Mouse (Mus musculus) heart, adult 2 months (tissue): ENCODE results near the gene Gm37240. TPM values are rescaled to one million over a fixed set of nuclear protein-coding genes. Genes with fewer than 3 reads are reported as not detected.
A peak's percentile ranks its signal among the peaks of the same experiment; 100 is the strongest.

Source experiments
- DNase-seq, 2 experiments: peaks; one replicate each; pipeline ENCODE4 v3.0.0; 2021
- H3K27ac ChIP-seq: fragments of 200-600 bp; 2 replicates; pipeline ENCODE4 v1.8.1; 2022
- H3K27me3 ChIP-seq: fragments of 200-500 bp; 2 replicates; pipeline ENCODE4 v1.6.1; 2012; ENCODE audit warnings: mild to moderate bottlenecking, low read length, inconsistent platforms, mixed read lengths; ENCODE audit not compliant: control insufficient read depth, insufficient read depth
- H3K36me3 ChIP-seq: fragments of 200-500 bp; 2 replicates; pipeline ENCODE4 v1.6.1; 2012; ENCODE audit warnings: low read length, inconsistent platforms; ENCODE audit not compliant: control insufficient read depth, insufficient read depth
- H3K4me1 ChIP-seq: fragments of 200-500 bp; 2 replicates; pipeline ENCODE4 v1.6.1; 2011; ENCODE audit warnings: low read length; ENCODE audit not compliant: control insufficient read depth, insufficient read depth
- H3K4me3 ChIP-seq: fragments of 200-600 bp; 2 replicates; pipeline ENCODE4 v1.8.1; 2022
- H3K79me2 ChIP-seq: fragments of 200-500 bp; replicated peaks from 2 replicates; pipeline ENCODE4 v1.6.1; 2012; ENCODE audit warnings: mild to moderate bottlenecking, inconsistent platforms, low read length, moderate library complexity, mixed read lengths; ENCODE audit not compliant: control insufficient read depth, insufficient read depth
- H3K9ac ChIP-seq: fragments of 200-500 bp; 2 replicates; pipeline ENCODE4 v1.6.1; 2012; ENCODE audit warnings: low read depth, mild to moderate bottlenecking, control low read depth, inconsistent platforms, low read length, mixed read lengths
- CTCF ChIP-seq: fragments of 200-600 bp; IDR thresholded peaks from 2 replicates; pipeline ENCODE4 v1.8.1; 2022; ENCODE audit warnings: antibody characterized with exemption, mild to moderate bottlenecking, moderate library complexity
- EP300 ChIP-seq: fragments of 200-500 bp; IDR thresholded peaks from 2 replicates; pipeline ENCODE4 v1.6.1; 2011; ENCODE audit warnings: low read depth, low read length, control low read depth; ENCODE audit not compliant: insufficient read depth
- POLR2A ChIP-seq: fragments of 200-500 bp; IDR thresholded peaks from 2 replicates; pipeline ENCODE4 v1.6.1; 2011; ENCODE audit warnings: mild to moderate bottlenecking, low read depth, low read length, control low read depth; ENCODE audit not compliant: insufficient read depth
- WGBS: fragments of 180-500 bp; shearing (Covaris S2); methylation state at CpG from one replicate; pipeline ENCODE4 v1.1.7; 2018; 5-methylcytosine and 5-hydroxymethylcytosine counted together
- intact Hi-C: fragments of 180-260 bp; cut with DNase I; formaldehyde crosslinking; loops from one replicate; pipeline ENCODE4 v1.15.1; 2025
- polyA plus RNA-seq: library from polyadenylated mRNA; depleted of rRNA; stranded (reverse); fragments of >200 nt; gene quantifications from 2 replicates; pipeline ENCODE4 v1.2.3, GENCODE M21; 2012
- total RNA-seq, 2 experiments: library from RNA; stranded (reverse); gene quantifications; 2 replicates each; pipeline ENCODE4 v1.2.3; 2021

Gene Gm37240
- total and polyA plus RNA-seq, 3 experiments = 25.0 to 45.3 (median 36.6) TPM

DNA sequence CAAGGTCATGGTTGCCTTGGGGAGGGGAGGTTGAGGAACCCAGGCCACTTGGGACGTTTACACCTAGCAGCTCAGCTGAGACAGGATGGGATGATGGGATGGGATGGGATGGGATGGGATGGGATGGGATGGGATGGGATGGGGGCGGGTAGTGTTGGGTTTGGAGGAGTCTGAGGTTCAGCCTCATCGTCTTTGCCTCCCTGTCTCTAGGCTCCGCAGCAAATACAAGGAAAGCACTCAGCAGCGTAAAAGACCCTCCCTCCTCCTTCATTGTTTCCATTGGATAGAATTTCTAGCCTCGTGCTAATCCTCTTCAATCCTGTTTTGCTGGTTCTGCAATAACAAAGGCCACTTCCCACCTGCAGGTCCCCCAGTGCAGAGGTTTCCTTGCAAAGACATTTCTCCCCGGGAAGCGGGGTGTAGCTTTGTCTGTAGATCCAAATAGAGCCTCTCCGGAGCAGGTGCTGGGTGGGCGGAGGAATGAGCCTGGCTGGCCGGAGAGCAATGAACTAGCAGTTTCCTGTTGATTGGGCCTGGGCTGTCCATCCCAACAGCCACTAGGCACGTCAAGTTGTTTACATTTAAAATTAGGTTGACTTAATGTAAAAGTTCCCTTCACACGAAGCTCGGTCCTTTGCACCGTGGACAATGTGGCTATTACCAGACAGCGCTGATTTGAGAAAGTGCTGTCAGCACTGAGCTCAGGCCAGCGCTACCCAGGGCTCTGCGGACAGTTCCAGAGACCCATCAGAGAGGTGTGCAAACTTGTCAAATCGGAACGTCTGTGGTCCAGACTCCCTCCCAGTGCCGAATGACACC lies 1221.9 kb downstream of the Gm37240 start:
- H3K4me3 ChIP-seq = peak overlapping the region; percentile 49
- no peaks in the 10 kb centered on the region for H3K27me3 ChIP-seq
- intact Hi-C loops = no loop called here
- no peak for DNase-seq
- peak overlapping the region; percentile 54; the same call in 1 of the 2 replicates for H3K9ac ChIP-seq
- no peak for TF ChIP-seq POLR2A
- no peak for TF ChIP-seq EP300
- TF ChIP-seq CTCF = no peak
- H3K79me2 ChIP-seq = no peaks in the 10 kb centered on the region
- peaks cover 4% of the 10 kb centered on the region; the same call in 1 of the 2 replicates for H3K4me1 ChIP-seq
- H3K27ac ChIP-seq = peak overlapping the region; percentile 73
- 34% methylated on average over 21 of the region's 21 CpGs for WGBS
- no peaks in the 10 kb centered on the region for H3K36me3 ChIP-seq

DNA sequence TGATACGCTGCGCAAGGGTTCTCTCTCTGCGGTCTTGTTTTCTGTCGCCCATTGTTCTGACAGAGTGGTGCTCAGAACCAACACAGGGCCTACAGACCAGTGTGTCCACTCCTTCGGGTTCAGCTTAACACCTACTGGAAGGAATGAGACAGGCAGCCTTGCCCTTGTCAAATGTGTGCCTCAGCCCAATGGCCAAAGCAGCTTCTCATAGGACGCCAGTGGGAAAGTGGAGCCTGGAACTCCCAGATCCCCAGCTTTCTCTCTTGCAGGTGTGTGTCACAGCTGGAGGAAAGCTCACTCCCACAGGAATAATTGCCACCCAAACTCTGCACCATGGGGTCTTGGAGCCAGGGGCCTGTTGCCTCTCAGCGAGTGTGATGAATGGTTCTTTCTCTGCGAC lies 1222.6 kb downstream of the Gm37240 start:
- WGBS = 86% methylated on average over 8 of the region's 8 CpGs

DNA sequence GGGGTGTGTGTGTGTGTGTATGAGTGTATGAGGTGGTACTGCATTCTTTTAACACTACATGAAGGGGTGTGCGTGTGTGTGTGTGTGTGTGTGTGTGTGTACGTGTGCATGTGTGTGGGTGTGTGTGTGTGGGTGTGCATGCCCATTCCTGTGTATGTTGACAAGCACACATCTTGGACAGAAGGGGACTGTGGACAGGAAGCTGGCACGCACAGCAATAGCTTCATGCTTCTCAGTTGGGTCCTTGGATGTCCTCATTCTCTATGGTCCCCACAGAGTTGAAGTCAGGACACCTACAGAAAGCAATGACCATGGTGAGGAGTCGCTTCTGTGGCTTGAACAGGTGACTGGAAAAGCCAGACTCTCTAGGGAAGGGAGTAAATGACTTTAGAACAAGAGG lies 1223.5 kb downstream of the Gm37240 start:
- no peaks in the 10 kb centered on the region for H3K36me3 ChIP-seq
- no peak overlapping the region for H3K27ac ChIP-seq
- intact Hi-C loops = no loop called here
- peaks cover 4% of the 10 kb centered on the region; the same call in 1 of the 2 replicates for H3K4me1 ChIP-seq
- H3K79me2 ChIP-seq = no peaks in the 10 kb centered on the region
- no peak for TF ChIP-seq CTCF
- peak; percentile 55; the same call in 1 of the 2 replicates for TF ChIP-seq EP300
- 74% methylated on average over 4 of the region's 4 CpGs for WGBS
- no peak overlapping the region for H3K4me3 ChIP-seq
- no peaks in the 10 kb centered on the region for H3K27me3 ChIP-seq
- H3K9ac ChIP-seq = no peak overlapping the region
- DNase-seq = no peak

More for the DNA sequence above, 1222.6 kb downstream of the Gm37240 start:
- Histone ChIP-seq H3K27ac (no peak overlapping the region), H3K27me3 (no peaks in the 10 kb centered on the region), H3K4me3 (no peak overlapping the region), H3K4me1 (peaks cover 4% of the 10 kb centered on the region; the same call in 1 of the 2 replicates), H3K9ac (no peak overlapping the region), H3K79me2 (no peaks in the 10 kb centered on the region), H3K36me3 (no peaks in the 10 kb centered on the region)
- no peak for DNase-seq
- intact Hi-C loops = no loop called here
- no peak for TF ChIP-seq CTCF
- no peak for TF ChIP-seq EP300
- TF ChIP-seq POLR2A = no peak

- no peak for TF ChIP-seq CTCF
- no peak for TF ChIP-seq EP300
- TF ChIP-seq POLR2A = no peak
- Histone ChIP-seq H3K79me2 (no peaks in the 10 kb centered on the region), H3K4me3 (no peak overlapping the region), H3K27ac (no peak overlapping the region), H3K36me3 (no peaks in the 10 kb centered on the region), H3K27me3 (no peaks in the 10 kb centered on the region), H3K4me1 (peaks cover 4% of the 10 kb centered on the region; the same call in 1 of the 2 replicates), H3K9ac (no peak overlapping the region)
- no peak for DNase-seq
- intact Hi-C loops = no loop called here
- WGBS = 89% methylated on average over 12 of the region's 12 CpGs
Measured at GRCm38 (mm10) chr3:84663079-84663478, 1224.2 kb downstream of the Gm37240 start.

DNA sequence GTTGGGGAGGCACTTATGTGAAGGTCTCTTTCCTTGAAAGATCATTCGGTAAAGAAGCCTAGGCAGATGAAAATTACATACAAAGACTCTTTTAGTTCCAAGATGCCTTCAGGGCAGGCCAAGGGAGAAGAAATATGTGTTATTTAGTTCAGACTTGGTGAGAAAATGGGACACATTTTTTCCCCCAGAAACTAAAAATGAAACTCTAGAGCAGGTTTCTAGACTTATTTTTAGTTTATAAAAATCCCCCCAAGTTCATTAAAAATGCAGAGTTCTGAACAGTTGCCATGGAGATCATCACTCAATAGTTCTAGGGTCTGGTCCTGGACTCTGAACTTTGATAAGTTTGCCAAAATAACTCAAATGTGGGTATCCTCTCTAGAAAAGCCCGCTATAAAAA lies 1226.9 kb downstream of the Gm37240 start:
- TF ChIP-seq CTCF (no peak), EP300 (no peak), POLR2A (no peak)
- no peaks in the 10 kb centered on the region for H3K36me3 ChIP-seq
- peaks cover 2% of the 10 kb centered on the region; the same call in 1 of the 2 replicates for H3K4me1 ChIP-seq
- intact Hi-C loops = no loop called here
- WGBS = 84% methylated on average over 2 of the region's 2 CpGs
- H3K4me3 ChIP-seq = no peak overlapping the region
- no peaks in the 10 kb centered on the region for H3K79me2 ChIP-seq
- no peak overlapping the region for H3K9ac ChIP-seq
- H3K27me3 ChIP-seq = no peaks in the 10 kb centered on the region
- no peak overlapping the region for H3K27ac ChIP-seq
- no peak for DNase-seq

DNA sequence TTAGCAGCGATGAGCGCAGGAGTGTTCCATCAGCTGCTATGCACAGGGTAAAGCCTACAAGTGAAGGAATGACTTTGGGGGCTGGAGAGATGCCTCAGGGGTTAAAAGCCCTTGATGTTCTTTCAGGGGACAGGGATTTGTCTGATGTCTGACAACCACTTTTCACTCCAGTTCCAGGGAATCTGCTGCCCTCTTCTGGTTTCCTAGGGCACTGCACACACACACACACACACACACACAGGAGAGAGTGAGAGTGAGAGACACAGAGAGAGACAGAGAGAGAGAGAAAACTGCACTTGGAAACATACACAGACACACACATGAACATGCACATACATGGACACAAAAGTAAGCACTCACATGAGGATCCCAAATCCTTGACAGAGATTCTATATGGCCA lies 1228.4 kb downstream of the Gm37240 start:
- intact Hi-C loops = no loop called here
- Histone ChIP-seq H3K27me3 (no peaks in the 10 kb centered on the region), H3K4me1 (peaks cover 6% of the 10 kb centered on the region; the same call in 1 of the 2 replicates), H3K36me3 (no peaks in the 10 kb centered on the region), H3K27ac (no peak overlapping the region), H3K9ac (no peak overlapping the region), H3K79me2 (no peaks in the 10 kb centered on the region), H3K4me3 (no peak overlapping the region)
- no peak for TF ChIP-seq EP300
- no peak for TF ChIP-seq POLR2A
- TF ChIP-seq CTCF = no peak
- 100% methylated on average over 2 of the region's 2 CpGs for WGBS
- DNase-seq = no peak
